Mouse (Mus musculus) lung, adult 2 months (tissue): ENCODE data around the gene Hdgfl2. TPM values are rescaled to one million over a fixed set of nuclear protein-coding genes. Genes with fewer than 3 reads are reported as not detected.

Source experiments
- DNase-seq: peaks from one replicate; pipeline ENCODE4 v3.0.0; 2022
- H3K4me1 ChIP-seq: fragments of 200-500 bp; 2 replicates; pipeline ENCODE4 v1.6.1; 2011; ENCODE audit warnings: low read length; ENCODE audit not compliant: control insufficient read depth, insufficient read depth
- H3K4me3 ChIP-seq: fragments of 200-500 bp; replicated peaks from 2 replicates; pipeline ENCODE3; 2011; ENCODE audit warnings: low read depth, mild to moderate bottlenecking, control low read depth, low read length; ENCODE audit errors: extremely low read depth
- CTCF ChIP-seq: fragments of 200-500 bp; IDR thresholded peaks from 2 replicates; pipeline ENCODE4 v1.5.1; 2011; ENCODE audit warnings: mild to moderate bottlenecking, low read length, control low read depth; ENCODE audit not compliant: insufficient read depth
- POLR2A ChIP-seq: fragments of 200-500 bp; IDR thresholded peaks from 2 replicates; pipeline ENCODE4 v1.6.1; 2011; ENCODE audit warnings: low read depth, mild to moderate bottlenecking, control low read depth, low read length, borderline replicate concordance; ENCODE audit errors: extremely low read depth
- WGBS: fragments of 180-500 bp; shearing (Covaris S2); methylation state at CpG from one replicate; pipeline ENCODE4 v1.1.7; 2018; 5-methylcytosine and 5-hydroxymethylcytosine counted together
- polyA plus RNA-seq: library from polyadenylated mRNA; depleted of rRNA; stranded (reverse); fragments of >200 nt; gene quantifications from 2 replicates; pipeline ENCODE4 v1.2.3, GENCODE M21; 2012

Gene Hdgfl2
- polyA plus RNA-seq, 1 experiment: 47.2 TPM

DNA sequence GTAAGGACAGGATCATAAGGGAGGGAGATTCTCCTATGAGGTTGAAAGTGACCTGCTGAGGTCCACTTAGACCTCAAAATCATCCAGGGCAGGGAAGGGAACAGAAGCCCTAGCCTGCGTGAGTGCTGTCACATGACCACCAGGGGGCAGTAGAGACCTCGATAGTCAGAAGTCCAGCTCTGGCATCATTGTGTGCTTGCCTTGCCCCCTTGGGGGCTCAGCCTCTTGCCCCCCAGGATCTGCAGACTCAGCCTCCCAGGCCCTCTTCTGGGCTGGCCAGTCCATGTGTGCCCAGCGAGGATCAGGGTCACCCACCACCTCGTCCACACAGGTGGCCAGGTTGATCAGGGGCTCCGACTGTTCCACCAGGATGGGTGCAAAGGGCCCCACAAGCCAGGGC lies 32.4 kb downstream of the Hdgfl2 start:
- DNase-seq: peak; percentile 45
- TF ChIP-seq POLR2A: no peak
- peak; percentile 94 for TF ChIP-seq CTCF
- no peaks in the 10 kb centered on the region for H3K4me1 ChIP-seq
- WGBS: 53% methylated on average over 5 of the region's 5 CpGs
- no peak overlapping the region for H3K4me3 ChIP-seq

GRCm38 (mm10) chr17:56112743-56113142 lies 33.3 kb downstream of the Hdgfl2 start:
- H3K4me3 ChIP-seq: no peak overlapping the region
- TF ChIP-seq CTCF (no peak), POLR2A (no peak)
- WGBS: 72% methylated on average over 3 of the region's 3 CpGs

GRCm38 (mm10) chr17:56116193-56116592 lies 36.8 kb downstream of the Hdgfl2 start:
- H3K4me1 ChIP-seq: 0 out of 2 replicates have a peak, but pooled peaks cover 2% of the 10 kb centered on the region
- 68% methylated on average over 10 of the region's 10 CpGs for WGBS
- no peak for DNase-seq
- H3K4me3 ChIP-seq: no peak overlapping the region
- TF ChIP-seq CTCF: no peak
- TF ChIP-seq POLR2A: no peak

More at GRCm38 (mm10) chr17:56112743-56113142, 33.3 kb downstream of the Hdgfl2 start:
- no peak for DNase-seq
- no peaks in the 10 kb centered on the region for H3K4me1 ChIP-seq

GRCm38 (mm10) chr17:56117251-56117710 lies 37.8 kb downstream of the Hdgfl2 start, which contains the start of gene Plin5:
Plin5 (minus strand) TSS chr17:56117596.
- 2% methylated on average over 27 of the region's 27 CpGs for WGBS
- peak; percentile 36 for DNase-seq
- 0 out of 2 replicates have a peak, but pooled peaks cover 2% of the 10 kb centered on the region for H3K4me1 ChIP-seq
- TF ChIP-seq CTCF (no peak), POLR2A (no peak)
- H3K4me3 ChIP-seq: no peak within 1 kb of the TSS

DNA sequence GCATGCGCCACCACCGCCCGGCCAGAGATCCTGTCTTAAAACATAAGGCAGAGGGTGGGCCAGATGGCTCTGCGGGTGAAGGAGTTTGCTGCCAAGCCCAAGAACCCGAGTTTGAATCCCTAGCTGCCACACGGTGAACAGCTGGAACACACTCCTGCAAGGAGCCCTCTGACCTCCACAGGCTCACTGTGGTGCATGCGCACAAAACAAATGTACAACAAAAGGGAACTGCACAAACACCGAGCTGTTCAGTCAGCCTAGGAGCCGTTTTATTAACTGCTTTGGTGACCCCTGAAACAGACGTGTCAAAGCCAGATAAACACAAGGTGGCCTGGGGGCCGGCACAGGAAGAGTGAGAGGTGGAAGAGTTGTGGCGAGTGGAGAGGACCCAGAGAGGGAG lies 40.0 kb downstream of the Hdgfl2 start:
- H3K4me3 ChIP-seq: peak overlapping the region; percentile 4
- no peak for DNase-seq
- H3K4me1 ChIP-seq: 0 out of 2 replicates have a peak, but pooled peaks cover 2% of the 10 kb centered on the region
- WGBS: 32% methylated on average over 12 of the region's 12 CpGs
- TF ChIP-seq POLR2A (no peak), CTCF (no peak)

- WGBS: 3% methylated on average over 66 of the region's 66 CpGs
- H3K4me1 ChIP-seq: 0 out of 2 replicates have a peak, but pooled peaks cover 2% of the 10 kb centered on the region
- peak overlapping the region; percentile 43 for H3K4me3 ChIP-seq
- no peak for TF ChIP-seq CTCF
- no peak for TF ChIP-seq POLR2A
- DNase-seq: peak; percentile 66
These were observed 40.8 kb downstream of the Hdgfl2 start for GRCm38 (mm10) chr17:56119981-56120880.

DNA sequence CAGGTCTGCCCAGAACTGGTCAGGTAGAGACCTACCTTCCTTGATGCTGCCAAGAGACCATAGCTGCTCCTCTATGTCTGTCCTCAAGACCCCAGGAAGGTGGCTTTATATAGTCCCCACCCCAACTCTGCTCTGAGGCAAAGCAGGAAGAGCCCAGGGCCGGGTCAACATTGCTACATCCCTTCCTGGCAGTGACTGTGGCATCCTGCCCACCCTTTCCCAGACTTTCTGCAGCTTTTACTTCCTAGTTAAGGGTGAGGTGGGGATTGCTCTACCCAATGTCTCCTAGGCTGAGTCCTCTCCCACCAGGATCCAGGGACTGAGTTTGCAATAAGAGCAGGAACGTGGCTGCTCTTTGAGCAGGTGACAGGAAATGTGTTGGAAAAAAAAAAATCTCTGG lies 42.4 kb downstream of the Hdgfl2 start, which contains the start of gene Lrg1:
Gene Lrg1, minus strand, starts transcription at position 176 of the 400 bp plus-strand sequence.
- 25% methylated on average over 2 of the region's 2 CpGs for WGBS
- H3K4me1 ChIP-seq: 0 out of 2 replicates have a peak, but pooled peaks cover 2% of the 10 kb centered on the region
- TF ChIP-seq POLR2A: peak; percentile 30; the same call in 1 of the 2 replicates
- no peak for TF ChIP-seq CTCF
- H3K4me3 ChIP-seq: peak within 1 kb of the TSS; percentile 33
- peak; percentile 34 for DNase-seq

DNA sequence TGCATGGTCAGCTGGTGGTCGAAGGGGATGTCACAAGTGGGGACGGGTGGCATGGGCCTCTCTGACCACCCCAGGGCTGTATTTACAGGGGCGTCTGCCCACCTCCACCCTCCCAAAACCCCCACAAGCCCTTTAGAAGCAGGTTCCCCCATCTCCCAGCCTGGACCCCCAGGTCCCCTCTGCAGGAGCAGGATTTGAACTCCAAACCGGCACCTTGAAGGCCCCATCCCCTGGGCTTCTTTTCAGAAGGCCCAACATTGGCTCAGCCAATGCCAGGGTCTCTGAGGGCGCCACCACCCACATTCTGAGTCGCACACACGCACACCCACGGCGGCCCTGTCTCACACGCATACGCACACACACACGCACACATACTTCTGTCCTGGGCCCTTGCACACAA lies 43.7 kb downstream of the Hdgfl2 start:
- Histone ChIP-seq H3K4me3 (no peak overlapping the region), H3K4me1 (0 out of 2 replicates have a peak, but pooled peaks cover 2% of the 10 kb centered on the region)
- 94% methylated on average over 12 of the region's 12 CpGs for WGBS
- no peak for DNase-seq
- TF ChIP-seq CTCF: no peak
- no peak for TF ChIP-seq POLR2A

GRCm38 (mm10) chr17:56123681-56124340 lies 44.4 kb downstream of the Hdgfl2 start:
- DNase-seq: no peak
- no peak overlapping the region for H3K4me3 ChIP-seq

More at GRCm38 (mm10) chr17:56123681-56124340, 44.4 kb downstream of the Hdgfl2 start:
- 51% methylated on average over 59 of the region's 59 CpGs for WGBS
- TF ChIP-seq CTCF (no peak), POLR2A (no peak)
- 0 out of 2 replicates have a peak, but pooled peaks cover 2% of the 10 kb centered on the region for H3K4me1 ChIP-seq
